Mouse (Mus musculus) myocyte (in vitro differentiated cells): ENCODE measurements at regions not wholly inside any gene's neighbourhood (a gene's known extent, or its start where the extent isn't known, plus 50 kb on each side); places are given as distances from the start of the nearest gene placed in this dataset.

ENCODE experiments used
- E2F4 ChIP-seq: IDR thresholded peaks from one replicate; pipeline ENCODE4 v1.6.1; 2011; ENCODE audit warnings: mild to moderate bottlenecking, control low read depth, moderate library complexity; ENCODE audit not compliant: insufficient read depth
- POLR2A ChIP-seq: IDR thresholded peaks from one replicate; pipeline ENCODE4 v1.6.1; 2011; ENCODE audit warnings: low read depth, mild to moderate bottlenecking, control low read depth, moderate library complexity; ENCODE audit not compliant: insufficient read length
- POLR2AphosphoS2 ChIP-seq: IDR thresholded peaks from one replicate; pipeline ENCODE4 v1.6.1; 2011; ENCODE audit warnings: low read depth, control low read depth; ENCODE audit not compliant: insufficient read length
- SRF ChIP-seq: IDR thresholded peaks from one replicate; pipeline ENCODE4 v1.6.1; 2011; ENCODE audit warnings: low read depth; ENCODE audit not compliant: control insufficient read depth, insufficient read length
- TCF3 ChIP-seq: IDR thresholded peaks from one replicate; pipeline ENCODE4 v1.6.1; 2011; ENCODE audit warnings: low read depth, control low read depth; ENCODE audit not compliant: insufficient read length

DNA sequence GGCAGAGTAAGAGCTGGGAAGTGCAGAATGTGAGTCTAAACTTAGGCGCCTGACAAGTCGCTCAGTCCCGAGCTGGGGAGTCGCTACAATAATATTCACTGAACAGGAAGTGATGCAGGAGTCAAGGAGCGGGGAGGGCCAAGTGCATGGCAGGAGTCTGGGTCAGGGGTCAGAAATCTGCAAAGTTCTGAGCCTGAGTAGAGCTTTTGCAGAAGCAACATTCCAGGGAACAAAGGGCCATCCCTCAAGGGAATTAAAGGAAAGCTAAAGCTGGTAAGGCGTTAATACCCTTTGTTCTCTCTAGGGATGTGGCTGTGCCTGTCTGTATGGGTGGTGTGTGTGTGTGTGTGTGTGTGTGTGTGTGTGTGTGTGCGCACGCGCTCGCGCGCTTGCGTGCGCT lies 52.7 kb upstream of the Gm9887 start:
- TF ChIP-seq POLR2A (no peak), TCF3 (no peak), POLR2AphosphoS2 (no peak), SRF (no peak), E2F4 (no peak)
